Mouse (Mus musculus) testis, adult 2 months (tissue): ENCODE results near the gene Kif23.

ENCODE experiments used
- CTCF ChIP-seq: fragments of 200-500 bp; IDR thresholded peaks from 2 replicates; pipeline ENCODE4 v1.5.1; 2012; ENCODE audit warnings: low read depth, mild to moderate bottlenecking, inconsistent platforms, low read length, moderate library complexity; ENCODE audit not compliant: control insufficient read depth, insufficient read depth, insufficient replicate concordance
- POLR2A ChIP-seq: fragments of 200-500 bp; IDR thresholded peaks from 2 replicates; pipeline ENCODE4 v1.6.1; 2012; ENCODE audit warnings: low read depth, mild to moderate bottlenecking, inconsistent platforms, low read length, moderate library complexity; ENCODE audit not compliant: control insufficient read depth

- TF ChIP-seq CTCF (no peak), POLR2A (no peak)
Observed at GRCm38 (mm10) chr9:61885964-61886363, 60.6 kb downstream of the Kif23 start.
